Mouse (Mus musculus) cortical plate, adult 2 months (tissue): ENCODE results near the gene Caln1. TPM values are rescaled to one million over a fixed set of nuclear protein-coding genes. Genes with fewer than 3 reads are reported as not detected.

ENCODE experiments used
- H3K27ac ChIP-seq: fragments of 200-500 bp; 2 replicates; pipeline ENCODE4 v1.5.1; 2012; ENCODE audit warnings: low read length, control low read depth, inconsistent platforms; ENCODE audit not compliant: insufficient read depth
- H3K4me1 ChIP-seq: fragments of 200-500 bp; 2 replicates; pipeline ENCODE4 v1.6.1; 2011; ENCODE audit warnings: low read length; ENCODE audit not compliant: control insufficient read depth, insufficient read depth
- H3K4me3 ChIP-seq: fragments of 200-500 bp; 2 replicates; pipeline ENCODE4 v1.5.1; 2011; ENCODE audit warnings: mild to moderate bottlenecking, low read length, control low read depth; ENCODE audit not compliant: insufficient read depth
- CTCF ChIP-seq: fragments of 200-500 bp; IDR thresholded peaks from 2 replicates; pipeline ENCODE4 v1.5.1; 2011; ENCODE audit warnings: mild to moderate bottlenecking, control low read depth, low read length; ENCODE audit not compliant: insufficient read depth; ENCODE audit errors: extremely low read depth
- POLR2A ChIP-seq: fragments of 200-500 bp; IDR thresholded peaks from 2 replicates; pipeline ENCODE4 v1.6.1; 2011; ENCODE audit warnings: mild to moderate bottlenecking, low read length, control low read depth; ENCODE audit not compliant: insufficient read depth; ENCODE audit errors: extremely low read depth
- polyA plus RNA-seq: library from polyadenylated mRNA; depleted of rRNA; stranded (reverse); fragments of >200 nt; gene quantifications from 2 replicates; pipeline ENCODE4 v1.2.3, GENCODE M21; 2012; rRNA removed

Caln1 gene
- polyA plus RNA-seq = 41.5 and 48.6 TPM in 2 replicates

- no peak within 1 kb of the TSS for H3K27ac ChIP-seq
- H3K4me1 ChIP-seq = no peaks in the 10 kb centered on the region
- TF ChIP-seq CTCF (no peak), POLR2A (no peak)
- H3K4me3 ChIP-seq = no peak within 1 kb of the TSS
These were observed at the start of gene Caln1 for GRCm38 (mm10) chr5:130369237-130369636. TSS of gene Caln1 (plus strand) at chr5:130369455.

DNA sequence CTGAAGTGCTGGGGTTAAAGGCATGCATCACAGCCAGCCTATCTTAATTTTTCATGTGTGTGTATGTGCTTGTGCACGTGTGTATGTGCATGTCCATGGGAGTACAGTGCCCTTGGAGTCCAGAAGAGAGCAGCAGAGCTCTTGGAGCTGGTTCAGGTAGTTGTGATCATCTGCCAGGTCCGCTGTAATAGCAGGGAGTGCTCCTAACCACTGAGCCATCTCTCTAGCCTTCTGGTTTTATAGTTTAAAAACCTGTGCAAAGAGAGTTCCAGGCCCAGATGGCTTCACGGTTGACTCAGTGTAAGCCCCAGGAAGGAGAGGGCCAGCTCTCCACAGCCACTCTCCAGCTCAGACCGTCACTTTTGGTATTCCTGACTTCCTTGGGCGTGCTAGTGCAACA lies 49.5 kb upstream of the Caln1 start:
- Histone ChIP-seq H3K4me1 (peaks cover 3% of the 10 kb centered on the region; the same call in 1 of the 2 replicates), H3K4me3 (no peak overlapping the region), H3K27ac (no peak overlapping the region)
- TF ChIP-seq POLR2A = no peak
- TF ChIP-seq CTCF = no peak

DNA sequence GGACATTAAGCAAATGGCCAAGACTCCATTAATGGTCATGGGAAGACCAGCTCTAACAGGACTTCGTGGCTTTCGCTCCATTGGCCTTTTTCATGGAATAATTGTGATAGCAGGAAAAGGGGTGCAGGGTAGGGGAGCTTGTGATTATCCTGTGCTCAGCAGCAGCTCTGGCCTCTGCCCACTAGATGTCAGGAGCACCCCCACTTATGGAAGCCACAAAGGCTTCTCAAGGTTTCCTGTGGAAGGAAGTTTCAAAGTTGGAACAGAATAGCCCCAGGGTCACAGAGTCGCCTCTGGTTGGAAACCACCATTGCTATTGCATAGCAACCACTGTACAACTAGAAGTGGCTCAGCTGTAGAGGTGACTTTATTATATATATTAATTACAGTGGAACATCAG lies 48.8 kb upstream of the Caln1 start:
- Histone ChIP-seq H3K27ac (no peak overlapping the region), H3K4me1 (peaks cover 3% of the 10 kb centered on the region; the same call in 1 of the 2 replicates), H3K4me3 (no peak overlapping the region)
- no peak for TF ChIP-seq POLR2A
- peak; percentile 51 for TF ChIP-seq CTCF

DNA sequence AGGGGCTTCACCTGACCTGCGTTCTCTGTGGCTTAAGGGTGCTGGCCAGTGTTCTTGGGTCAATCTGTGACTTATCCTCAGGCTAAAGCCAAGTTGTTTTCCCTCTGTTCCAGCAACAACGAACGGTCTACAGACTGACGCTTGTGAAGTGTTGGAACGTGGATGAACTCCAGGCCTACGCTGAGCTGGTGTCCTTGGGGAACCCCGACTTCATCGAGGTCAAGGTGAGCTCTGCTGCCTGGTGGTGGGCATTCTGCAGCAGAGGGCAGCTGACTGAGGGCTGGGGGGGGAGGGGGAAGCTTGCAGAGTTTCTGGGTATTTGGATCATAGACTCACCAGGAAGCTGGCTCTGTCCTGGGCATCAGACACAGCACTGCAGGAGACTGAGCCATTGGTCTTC lies 43.8 kb upstream of the Caln1 start:
- Histone ChIP-seq H3K4me1 (peaks cover 3% of the 10 kb centered on the region; the same call in 1 of the 2 replicates), H3K27ac (no peak overlapping the region), H3K4me3 (no peak overlapping the region)
- TF ChIP-seq POLR2A (no peak), CTCF (no peak)

GRCm38 (mm10) chr5:130327615-130328263 lies 41.5 kb upstream of the Caln1 start:
- TF ChIP-seq CTCF (no peak), POLR2A (no peak)
- H3K27ac ChIP-seq = no peak overlapping the region
- no peaks in the 10 kb centered on the region for H3K4me1 ChIP-seq
- no peak overlapping the region for H3K4me3 ChIP-seq

DNA sequence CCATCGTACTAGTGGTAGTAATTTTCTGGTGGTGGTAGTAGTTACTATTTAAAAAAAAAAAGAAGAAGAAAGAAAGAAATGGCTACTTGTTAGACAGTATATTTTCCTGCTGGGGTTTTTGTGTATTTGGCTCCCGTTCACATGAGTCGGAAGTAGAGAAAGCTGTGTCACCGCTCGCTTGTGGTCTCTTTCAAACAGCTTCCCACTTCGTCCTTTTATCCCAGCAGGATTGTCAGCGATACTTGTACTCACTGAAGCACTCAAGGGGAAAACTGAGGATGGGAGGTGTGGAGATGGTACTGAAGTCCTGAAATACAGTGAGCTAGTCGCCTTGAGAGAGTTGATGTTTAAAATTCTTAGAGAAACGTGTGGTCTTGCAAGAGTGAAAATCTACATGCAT lies 40.9 kb upstream of the Caln1 start:
- H3K27ac ChIP-seq = no peak overlapping the region
- no peak overlapping the region for H3K4me3 ChIP-seq
- TF ChIP-seq CTCF (no peak), POLR2A (no peak)
- no peaks in the 10 kb centered on the region for H3K4me1 ChIP-seq

GRCm38 (mm10) chr5:130329889-130330288 lies 39.4 kb upstream of the Caln1 start:
- Histone ChIP-seq H3K4me3 (no peak overlapping the region), H3K27ac (no peak overlapping the region), H3K4me1 (no peaks in the 10 kb centered on the region)
- TF ChIP-seq POLR2A (no peak), CTCF (no peak)

GRCm38 (mm10) chr5:130330801-130331200 lies 38.5 kb upstream of the Caln1 start:
- no peaks in the 10 kb centered on the region for H3K4me1 ChIP-seq
- no peak overlapping the region for H3K27ac ChIP-seq
- TF ChIP-seq CTCF = no peak
- no peak for TF ChIP-seq POLR2A
- no peak overlapping the region for H3K4me3 ChIP-seq

DNA sequence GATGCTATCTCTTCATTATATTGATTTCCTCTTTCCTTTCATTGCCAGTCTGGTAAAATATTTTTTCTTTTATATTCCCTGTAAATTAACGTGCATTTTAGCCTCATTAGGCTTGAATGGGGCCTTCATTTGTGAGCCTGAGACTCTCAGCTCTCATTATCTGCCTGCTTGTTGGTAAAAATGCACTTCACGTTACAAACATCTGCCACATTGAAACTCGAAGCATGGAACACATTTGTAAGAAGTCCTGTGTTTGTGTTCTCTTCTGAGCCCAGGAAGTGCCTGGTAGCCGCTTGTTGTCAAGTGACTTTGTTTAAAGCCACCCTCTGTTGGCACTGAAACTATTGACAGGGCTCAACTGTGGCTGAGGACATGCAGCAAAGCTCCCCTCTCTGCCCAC lies 38.0 kb upstream of the Caln1 start:
- TF ChIP-seq CTCF (no peak), POLR2A (no peak)
- H3K4me3 ChIP-seq = no peak overlapping the region
- no peak overlapping the region for H3K27ac ChIP-seq
- no peaks in the 10 kb centered on the region for H3K4me1 ChIP-seq

DNA sequence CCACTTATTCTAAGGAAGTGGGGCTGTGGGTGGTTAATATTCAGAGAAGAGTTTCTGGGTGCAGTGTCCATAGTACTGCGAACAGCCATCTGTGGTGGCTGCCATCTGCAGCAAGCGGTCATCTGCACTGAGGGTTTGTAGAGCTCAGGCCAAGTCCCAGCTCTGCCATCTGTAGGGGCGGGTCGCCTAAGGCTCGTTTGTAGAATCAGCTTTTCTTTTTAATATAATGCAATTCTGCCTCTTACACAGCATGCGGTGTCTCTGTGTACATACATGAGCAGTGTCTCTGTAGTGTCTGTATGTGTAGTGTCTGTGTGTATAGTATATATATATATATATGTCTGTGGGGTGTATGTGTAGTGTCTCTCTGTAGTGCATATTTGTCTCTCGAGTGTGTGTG lies 35.7 kb upstream of the Caln1 start:
- Histone ChIP-seq H3K4me1 (no peaks in the 10 kb centered on the region), H3K27ac (no peak overlapping the region), H3K4me3 (no peak overlapping the region)
- TF ChIP-seq CTCF (no peak), POLR2A (no peak)

DNA sequence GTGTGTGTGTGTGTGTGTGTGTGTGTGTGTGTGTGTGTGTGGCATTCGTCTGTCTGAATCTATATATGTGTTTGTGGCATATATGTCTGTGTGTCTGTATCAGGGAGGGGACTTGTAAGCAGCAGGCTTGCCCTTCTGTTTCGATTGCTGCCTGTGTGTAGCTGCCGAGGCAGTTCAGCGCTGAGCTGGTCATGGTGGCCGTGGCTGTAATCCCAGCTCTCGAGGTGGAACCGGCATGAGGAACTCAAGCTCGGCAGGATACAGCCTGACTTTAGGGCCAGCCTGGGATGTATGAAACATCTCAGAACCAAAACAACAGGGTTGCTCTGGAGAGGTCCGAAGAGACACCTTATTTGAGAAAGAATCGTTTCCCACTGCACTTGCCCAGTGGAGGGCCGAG lies 35.3 kb upstream of the Caln1 start:
- Histone ChIP-seq H3K4me3 (no peak overlapping the region), H3K4me1 (no peaks in the 10 kb centered on the region), H3K27ac (no peak overlapping the region)
- TF ChIP-seq POLR2A = no peak
- no peak for TF ChIP-seq CTCF
